In genomic region chr8:87943651-87944091, GRCm38 (mm10) we compare ENCODE assay signal across 8 mouse cellular contexts. TPM values are rescaled to one million over a fixed set of nuclear protein-coding genes. Genes with fewer than 3 reads are reported as not detected.
DNase-seq lines count a peak whose midpoint lies in the region; ATAC-seq and TF ChIP-seq lines count a peak whose summit lies in the region.

No protein-coding gene starts in this region.

- H3K4me3 ChIP-seq in gastrocnemius, adult 2 months: peak overlapping the region; percentile 71
- H3K4me3 ChIP-seq in hindbrain, embryonic 14.5 days (replicated peaks; ENCODE audit: low read length): peak overlapping the region; percentile 36
- H3K4me3 ChIP-seq in midbrain, embryonic 16.5 days (ENCODE audit: low read depth, low read length): peak overlapping the region; percentile 44

- DNase-seq in gastrocnemius, adult 2 months: peak; percentile 61
- DNase-seq in gastrocnemius, adult 8-10 months (ENCODE audit: low spot score in 2 of 2): no peak
- DNase-seq in right cerebral cortex, postnatal 4 days: peak; percentile 52
- DNase-seq in right cerebral cortex, adult 18-20 months: no peak
- no peak for DNase-seq in hindbrain, embryonic 14.5 days (ENCODE audit: low spot score)
- no peak for DNase-seq in thymus, postnatal 10 days (ENCODE audit: low spot score in 2 of 2)

- H3K27me3 ChIP-seq in hindbrain, embryonic 14.5 days (ENCODE audit: control insufficient read depth, insufficient read depth, low read length): no peaks in the 10 kb centered on the region
- no peaks in the 10 kb centered on the region for H3K27me3 ChIP-seq in midbrain, embryonic 16.5 days (ENCODE audit: control insufficient read depth, insufficient read depth, low read depth, low read length)

- H3K9me3 ChIP-seq in hindbrain, embryonic 14.5 days (ENCODE audit: control insufficient read depth, low read length): no peaks in the 10 kb centered on the region
- no peaks in the 10 kb centered on the region for H3K9me3 ChIP-seq in midbrain, embryonic 16.5 days (replicated peaks; ENCODE audit: control insufficient read depth, low read length, poor library complexity, severe bottlenecking)

- H3K36me3 ChIP-seq in hindbrain, embryonic 14.5 days (replicated peaks; ENCODE audit: control insufficient read depth, insufficient read depth): no peaks in the 10 kb centered on the region
- H3K36me3 ChIP-seq in midbrain, embryonic 16.5 days (ENCODE audit: control insufficient read depth, insufficient read depth, low read length): no peaks in the 10 kb centered on the region

- WGBS in hindbrain, embryonic 14.5 days: 1% methylated on average over 25 of the region's 42 CpGs
- WGBS in midbrain, embryonic 16.5 days: 5% methylated on average over 41 of the region's 42 CpGs

- H3K9ac ChIP-seq in hindbrain, embryonic 14.5 days: peak overlapping the region; percentile 61
- peak overlapping the region; percentile 77 for H3K9ac ChIP-seq in midbrain, embryonic 16.5 days (ENCODE audit: low read depth, low read length)

- peaks cover 39% of the 10 kb centered on the region for H3K4me1 ChIP-seq in hindbrain, embryonic 14.5 days (replicated peaks; ENCODE audit: control insufficient read depth, insufficient read depth, low read length)
- H3K4me1 ChIP-seq in midbrain, embryonic 16.5 days (ENCODE audit: control insufficient read depth, insufficient read depth, low read length): peaks cover 30% of the 10 kb centered on the region

- peak overlapping the region; percentile 75 for H3K4me2 ChIP-seq in hindbrain, embryonic 14.5 days (replicated peaks)
- H3K4me2 ChIP-seq in midbrain, embryonic 16.5 days (ENCODE audit: low read length): peak overlapping the region; percentile 91

- H3K27ac ChIP-seq in gastrocnemius, adult 2 months: peak overlapping the region; percentile 79
- no peak overlapping the region for H3K27ac ChIP-seq in hindbrain, embryonic 14.5 days
- no peak overlapping the region for H3K27ac ChIP-seq in midbrain, embryonic 16.5 days (ENCODE audit: low read length)

- ATAC-seq in hindbrain, embryonic 14.5 days (ENCODE audit: low FRiP score): peak; percentile 49; the same call in 1 of the 2 replicates
- ATAC-seq in midbrain, embryonic 16.5 days: peak; percentile 54; the same call in 1 of the 2 replicates
- no peak for ATAC-seq in monocyte, adult 5-6 weeks (replicated peaks; ENCODE audit: insufficient number of reproducible peaks, low FRiP score, low TSS enrichment, poor library complexity, severe bottlenecking)

- intact Hi-C loops in gastrocnemius, adult 2 months (cut with DNase I): loop anchor here (2.0 kb wide), 1 partner anchor 13 kb away; no protein-coding TSS in a partner anchor

- no peak for TF ChIP-seq CTCF in gastrocnemius, adult 2 months (IDR thresholded peaks at IDR 0.05)

RNA-seq across cellular contexts. Expression of gene Zfp423, which starts 15.7 kb away (rescaled TPM):
- total RNA-seq in gastrocnemius, adult 2 months (2021): 10 to 100 TPM; 13.0 to 15.6 TPM
- 10 to 100 TPM in 3 of 4 experiments, 1 to 10 TPM in 1; 8.4 to 14.8 (median 13.9) TPM for total RNA-seq in gastrocnemius, adult 8-10 months (2022)
- 42.3 and 45.6 TPM in 2 replicates for polyA plus RNA-seq in hindbrain, embryonic 14.5 days (2014; fragmentation: Nextera tagmentation; extraction: Ambion mirVana)
- polyA plus RNA-seq in midbrain, embryonic 16.5 days (2015; fragmentation: Nextera tagmentation; extraction: Ambion mirVana): 28.1 and 37.5 TPM in 2 replicates
- total RNA-seq in monocyte, adult 5-6 weeks (2017): not detected in 3 replicates

Comparison
In these comparisons a context has a peak if more than half of its experiments do, and no peak if none do; other contexts are left out.
1. DNase-seq: peak in gastrocnemius, adult 2 months (single experiment) and right cerebral cortex, postnatal 4 days (single experiment); none in gastrocnemius, adult 8-10 months (0 of 2), right cerebral cortex, adult 18-20 months (single experiment), hindbrain, embryonic 14.5 days (single experiment) and thymus, postnatal 10 days (0 of 2).
2. Peak in every context shown above with its lines, with median percentiles within 50 percentile points of each other: H3K4me3 ChIP-seq.